Mouse (Mus musculus): Measurements from ENCODE around the gene Lama2.

The Lama2 gene

GRCm38 (mm10) chr10:27384636-27385035 is 234.9 kb downstream of the Lama2 start:
- no peak for DNase-seq (ENCODE audit: low spot score)

- DNase-seq (ENCODE audit: low spot score), result no peak
These were observed 236.5 kb downstream of the Lama2 start for GRCm38 (mm10) chr10:27382887-27383609.

GRCm38 (mm10) chr10:27378286-27378685 is 241.3 kb downstream of the Lama2 start:
- no peak for DNase-seq (ENCODE audit: low spot score)

GRCm38 (mm10) chr10:27344278-27344677 is 275.3 kb downstream of the Lama2 start:
- no peak for DNase-seq (ENCODE audit: low spot score)

- DNase-seq (ENCODE audit: low spot score), result no peak
These were observed 297.1 kb downstream of the Lama2 start for GRCm38 (mm10) chr10:27322410-27322990.

- DNase-seq (ENCODE audit: low spot score), result no peak
These were observed 312.1 kb downstream of the Lama2 start for GRCm38 (mm10) chr10:27307444-27307843.

- DNase-seq (ENCODE audit: low spot score), result no peak
These were observed 314.3 kb downstream of the Lama2 start for GRCm38 (mm10) chr10:27305301-27305700.

- DNase-seq (ENCODE audit: low spot score), result no peak
These were observed 334.3 kb downstream of the Lama2 start for GRCm38 (mm10) chr10:27285098-27285860.

GRCm38 (mm10) chr10:27267432-27267831 is 352.1 kb downstream of the Lama2 start:
- DNase-seq (ENCODE audit: low spot score), result no peak

GRCm38 (mm10) chr10:27265812-27266211 is 353.7 kb downstream of the Lama2 start:
- DNase-seq (ENCODE audit: low spot score), result no peak

GRCm38 (mm10) chr10:27264713-27265112 is 354.8 kb downstream of the Lama2 start:
- DNase-seq (ENCODE audit: low spot score), result no peak

- DNase-seq (ENCODE audit: low spot score), result no peak
These were observed 369.8 kb downstream of the Lama2 start for GRCm38 (mm10) chr10:27249741-27250140.

- no peak for DNase-seq (ENCODE audit: low spot score)
These were observed 384.8 kb downstream of the Lama2 start for GRCm38 (mm10) chr10:27234755-27235154.

- no peak for DNase-seq (ENCODE audit: low spot score)
These were observed 386.0 kb downstream of the Lama2 start for GRCm38 (mm10) chr10:27233577-27233976.

- no peak for DNase-seq (ENCODE audit: low spot score)
These were observed 395.7 kb downstream of the Lama2 start for GRCm38 (mm10) chr10:27223815-27224375.

GRCm38 (mm10) chr10:27222639-27223315 is 396.8 kb downstream of the Lama2 start:
- DNase-seq (ENCODE audit: low spot score), result no peak

GRCm38 (mm10) chr10:27219698-27220097 is 399.9 kb downstream of the Lama2 start:
- no peak for DNase-seq (ENCODE audit: low spot score)

GRCm38 (mm10) chr10:27207320-27207719 is 412.2 kb downstream of the Lama2 start:
- no peak for DNase-seq (ENCODE audit: low spot score)

GRCm38 (mm10) chr10:27198443-27198842 is 421.1 kb downstream of the Lama2 start:
- DNase-seq (ENCODE audit: low spot score), result no peak

GRCm38 (mm10) chr10:27193986-27194908 is 425.3 kb downstream of the Lama2 start:
- DNase-seq (ENCODE audit: low spot score), result no peak
